ENCODE assay signal across 27 mouse cellular contexts in the genomic region with DNA sequence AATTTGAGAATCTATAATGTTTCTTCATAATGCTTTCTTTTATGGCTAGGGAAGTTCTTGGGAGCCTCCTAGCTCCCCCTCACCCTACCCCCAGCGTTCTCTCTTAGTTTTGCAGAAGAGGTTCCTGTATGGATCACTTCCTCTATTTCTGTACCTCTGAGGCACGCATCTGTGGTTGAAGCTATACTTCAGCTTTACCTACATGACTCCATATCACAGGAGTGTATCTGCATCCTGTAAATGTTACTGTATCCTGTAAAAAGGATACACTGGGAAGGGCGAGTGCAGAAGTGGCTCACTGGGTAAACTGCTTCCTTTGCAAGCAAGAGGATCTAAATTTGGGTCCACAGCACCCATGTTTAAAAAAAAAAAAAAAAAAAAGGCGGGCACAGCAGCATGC. TPM values are rescaled to one million over a fixed set of nuclear protein-coding genes. Genes with fewer than 3 reads are reported as not detected.
DNase-seq lines count a peak whose midpoint lies in the region; ATAC-seq and TF ChIP-seq lines count a peak whose summit lies in the region.
"Had no signal": no experiment of that assay in that cellular context is flagged by ENCODE, and none has a peak within 500 bp of the region (broad histone marks: within the 10 kb centered on the region; RNA-seq: fewer than 3 reads in every experiment).

No protein-coding gene starts in this region.

- H3K4me2 ChIP-seq in lung, postnatal 0 days (replicated peaks; ENCODE audit: low read depth, low read length): no peak overlapping the region
- H3K4me2 ChIP-seq in hindbrain, embryonic 11.5 days (replicated peaks; ENCODE audit: low read depth, low read length): no peak overlapping the region
- H3K4me2 ChIP-seq in intestine, embryonic 16.5 days (ENCODE audit: low read depth, low read length): no peak overlapping the region
- H3K4me2 ChIP-seq: embryonic facial prominence, embryonic 12.5 days; forebrain, embryonic 12.5 days; heart, embryonic 11.5 days; hindbrain, embryonic 14.5 days; neural tube, embryonic 12.5 days had no signal

- H3K4me1 ChIP-seq in lung, postnatal 0 days (ENCODE audit: insufficient read depth, low read depth, low read length): no peaks in the 10 kb centered on the region
- no peaks in the 10 kb centered on the region for H3K4me1 ChIP-seq in MEL (ENCODE audit: control insufficient read depth in 1 of 2, insufficient read depth in 2 of 2, low read length in 2 of 2)
- H3K4me1 ChIP-seq in hindbrain, embryonic 11.5 days (replicated peaks; ENCODE audit: control insufficient read depth, insufficient read depth, low read length): no peaks in the 10 kb centered on the region
- H3K4me1 ChIP-seq in intestine, embryonic 16.5 days (ENCODE audit: control insufficient read depth, insufficient read depth, low read length): peaks cover 3% of the 10 kb centered on the region
- H3K4me1 ChIP-seq: neural tube, embryonic 12.5 days had no signal

- no peak overlapping the region for H3K27ac ChIP-seq in lung, postnatal 0 days (ENCODE audit: low read length)
- no peak overlapping the region for H3K27ac ChIP-seq in MEL (ENCODE audit: control insufficient read depth, low read depth, low read length)
- no peak overlapping the region for H3K27ac ChIP-seq in hindbrain, embryonic 11.5 days (ENCODE audit: low read depth, low read length)
- no peak overlapping the region for H3K27ac ChIP-seq in intestine, embryonic 16.5 days (ENCODE audit: low read length)
- H3K27ac ChIP-seq: embryonic facial prominence, embryonic 12.5 days; forebrain, embryonic 12.5 days; hindbrain, embryonic 14.5 days; kidney, postnatal 0 days; limb, embryonic 10.5 days; neural tube, embryonic 12.5 days had no signal

- WGBS in lung, postnatal 0 days: 54% methylated on average over 4 of the region's 4 CpGs
- WGBS in hindbrain, embryonic 11.5 days: 75% methylated on average over 4 of the region's 4 CpGs
- 75% methylated on average over 4 of the region's 4 CpGs for WGBS in intestine, embryonic 16.5 days

- TF ChIP-seq RAD21 in MEL (IDR thresholded peaks at IDR 0.05; ENCODE audit: low read depth, low read length): no peak

- TF ChIP-seq CTCF in lung, postnatal 0 days (IDR thresholded peaks at IDR 0.05): no peak
- no peak for TF ChIP-seq CTCF in MEL (IDR thresholded peaks at IDR 0.05 in 2 of 3, conservative IDR thresholded peaks at IDR 0.05 in 1 of 3; ENCODE audit: control insufficient read depth in 1 of 3, insufficient read depth in 1 of 3, low read depth in 2 of 3, low read length in 3 of 3, poor library complexity in 1 of 3, severe bottlenecking in 1 of 3)

- H3K79me2 ChIP-seq in MEL (ENCODE audit: control insufficient read depth, insufficient read depth, low read length, poor library complexity): no peaks in the 10 kb centered on the region

- H3K4me3 ChIP-seq in lung, postnatal 0 days (ENCODE audit: low read depth, low read length): no peak overlapping the region
- H3K4me3 ChIP-seq in MEL (ENCODE audit: control insufficient read depth in 1 of 2, insufficient read depth in 1 of 2, low read depth in 2 of 2, low read length in 2 of 2): no peak overlapping the region
- H3K4me3 ChIP-seq in hindbrain, embryonic 11.5 days (ENCODE audit: low read depth, low read length): no peak overlapping the region
- no peak overlapping the region for H3K4me3 ChIP-seq in intestine, embryonic 16.5 days (ENCODE audit: low read length)
- H3K4me3 ChIP-seq: embryonic facial prominence, embryonic 12.5 days; forebrain, embryonic 12.5 days; limb, embryonic 10.5 days; neural tube, embryonic 12.5 days had no signal

- ATAC-seq in lung, postnatal 0 days: no peak
- ATAC-seq in megakaryocyte, adult 5-6 weeks (ENCODE audit: poor library complexity, severe bottlenecking): peak; percentile 97
- ATAC-seq in hindbrain, embryonic 11.5 days (ENCODE audit: low FRiP score): no peak
- ATAC-seq in intestine, embryonic 16.5 days: no peak
- ATAC-seq: inflammation-experienced regulatory T-cells, adult 6 months; liver, postnatal 0 days; Patski had no signal

- peak; percentile 7 for DNase-seq in lung, postnatal 0 days (ENCODE audit: low spot score)
- DNase-seq in lung, postnatal 10 days: no peak
- DNase-seq in MEL (ENCODE audit: low read depth, low spot score): peak; percentile 55
- no peak for DNase-seq in hindbrain, embryonic 11.5 days (ENCODE audit: low spot score)
- no peak for DNase-seq in thymus, adult 18-20 months
- DNase-seq: adrenal gland, postnatal 36 days; cerebellum, adult 11 months; cerebellum, postnatal 14 days; kidney, adult 2 months; liver; liver, postnatal 0 days; lung, postnatal 14 days; midbrain, embryonic 14.5 days; right cerebral cortex, postnatal 4 days; thymus, postnatal 25 days had no signal

- H3K36me3 ChIP-seq in lung, postnatal 0 days (ENCODE audit: insufficient read depth, low read length): no peaks in the 10 kb centered on the region
- H3K36me3 ChIP-seq in MEL (ENCODE audit: control insufficient read depth in 1 of 2, insufficient read depth in 2 of 2, low read length in 2 of 2): no peaks in the 10 kb centered on the region
- no peaks in the 10 kb centered on the region for H3K36me3 ChIP-seq in hindbrain, embryonic 11.5 days (ENCODE audit: control insufficient read depth, insufficient read depth, low read length)
- H3K36me3 ChIP-seq in intestine, embryonic 16.5 days (ENCODE audit: control insufficient read depth, insufficient read depth, low read length): no peaks in the 10 kb centered on the region
- H3K36me3 ChIP-seq: embryonic facial prominence, embryonic 12.5 days; forebrain, embryonic 12.5 days; limb, embryonic 10.5 days; neural tube, embryonic 12.5 days had no signal

- no peak for TF ChIP-seq EP300 in lung, postnatal 0 days (IDR thresholded peaks at IDR 0.05)
- no peak for TF ChIP-seq EP300 in MEL (IDR thresholded peaks at IDR 0.05; ENCODE audit: low read depth in 1 of 2, low read length in 2 of 2)

- no peaks in the 10 kb centered on the region for H3K27me3 ChIP-seq in lung, postnatal 0 days (replicated peaks; ENCODE audit: insufficient read depth, low read length)
- no peaks in the 10 kb centered on the region for H3K27me3 ChIP-seq in MEL (ENCODE audit: control insufficient read depth in 1 of 2, insufficient read depth in 2 of 2, low read length in 2 of 2)
- no peaks in the 10 kb centered on the region for H3K27me3 ChIP-seq in hindbrain, embryonic 11.5 days (ENCODE audit: control insufficient read depth, insufficient read depth, low read length)
- no peaks in the 10 kb centered on the region for H3K27me3 ChIP-seq in intestine, embryonic 16.5 days (replicated peaks; ENCODE audit: control insufficient read depth, insufficient read depth, low read length)
- H3K27me3 ChIP-seq: embryonic facial prominence, embryonic 12.5 days; forebrain, embryonic 12.5 days; neural tube, embryonic 12.5 days had no signal

- TF ChIP-seq POLR2A in MEL (IDR thresholded peaks at IDR 0.05; ENCODE audit: control insufficient read depth in 1 of 2, insufficient read depth in 1 of 2, low read depth in 1 of 2, low read length in 2 of 2, poor library complexity in 1 of 2): no peak

- no peaks in the 10 kb centered on the region for H3K9me3 ChIP-seq in lung, postnatal 0 days (ENCODE audit: low read length)
- no peaks in the 10 kb centered on the region for H3K9me3 ChIP-seq in MEL (replicated peaks; ENCODE audit: insufficient read depth, low read length)
- no peaks in the 10 kb centered on the region for H3K9me3 ChIP-seq in hindbrain, embryonic 11.5 days (ENCODE audit: control insufficient read depth, low read length)
- H3K9me3 ChIP-seq in intestine, embryonic 16.5 days (ENCODE audit: control insufficient read depth, low read length): no peaks in the 10 kb centered on the region; the same call in 1 of the 2 replicates
- H3K9me3 ChIP-seq: embryonic facial prominence, embryonic 12.5 days; forebrain, embryonic 12.5 days; limb, embryonic 10.5 days; neural tube, embryonic 12.5 days had no signal

- no peak overlapping the region for H3K9ac ChIP-seq in lung, postnatal 0 days (replicated peaks; ENCODE audit: low read depth)
- H3K9ac ChIP-seq in MEL (ENCODE audit: control insufficient read depth, low read depth, low read length, poor library complexity, severe bottlenecking): no peak overlapping the region
- no peak overlapping the region for H3K9ac ChIP-seq in hindbrain, embryonic 11.5 days (ENCODE audit: low read depth, low read length)
- H3K9ac ChIP-seq in intestine, embryonic 16.5 days (ENCODE audit: low read depth, low read length): no peak overlapping the region
- H3K9ac ChIP-seq: embryonic facial prominence, embryonic 12.5 days; forebrain, embryonic 12.5 days; hindbrain, embryonic 14.5 days; liver, postnatal 0 days; neural tube, embryonic 12.5 days had no signal

TF ChIP-seq in MEL, 35 proteins besides CTCF, POLR2A, EP300 and RAD21:
- TF ChIP-seq HCFC1 (IDR thresholded peaks at IDR 0.05; ENCODE audit: low read depth, low read length): no peak

RNA-seq across cellular contexts. Expression of a gene that starts 5.5 kb away (rescaled TPM):
- 0.29 and 0.33 TPM in 2 replicates for polyA plus RNA-seq in lung, postnatal 0 days (2015; fragmentation: Nextera tagmentation; extraction: Ambion mirVana)
- 0.07 TPM in 1 of 2 replicates, not detected in the other for total RNA-seq in MEL (2012; rRNA removed)
- under 1 TPM in 1 of 2 experiments, not detected in 1; 0.10 TPM for polyA plus RNA-seq in MEL (2012; ENCODE audit: insufficient read depth in 1 of 2, insufficient read length in 2 of 2, low read depth in 1 of 2, low replicate concordance in 2 of 2, missing spikeins in 1 of 2)
- 2.3 and 5.2 TPM in 2 replicates for total RNA-seq in megakaryocyte, adult 5-6 weeks (2015)
- total RNA-seq in megakaryocyte, adult 5-6 weeks (2017): 3.6 and 3.7 TPM in 2 replicates
- 4.6 and 5.9 TPM in 2 replicates for polyA plus RNA-seq in hindbrain, embryonic 11.5 days (2014; fragmentation: Nextera tagmentation; extraction: Ambion mirVana)
- polyA plus RNA-seq in intestine, embryonic 16.5 days (2015; fragmentation: Nextera tagmentation; extraction: Ambion mirVana): 0.40 and 0.43 TPM in 2 replicates
- total RNA-seq: megakaryocyte-erythroid progenitor cell, adult 5-6 weeks had no signal
- polyA plus RNA-seq: inflammation-experienced regulatory T-cells, adult 6 months; Patski had no signal

RNA-seq across cellular contexts. Expression of a gene that starts 30.7 kb away (rescaled TPM):
- polyA plus RNA-seq in lung, postnatal 0 days (2015; fragmentation: Nextera tagmentation; extraction: Ambion mirVana): 24.2 and 25.2 TPM in 2 replicates
- 30.7 and 30.8 TPM in 2 replicates for total RNA-seq in MEL (2012; rRNA removed)
- polyA plus RNA-seq in MEL (2012; ENCODE audit: insufficient read depth in 1 of 2, insufficient read length in 2 of 2, low read depth in 1 of 2, low replicate concordance in 2 of 2, missing spikeins in 1 of 2): 10 to 100 TPM; 24.5 to 32.0 TPM
- total RNA-seq in megakaryocyte, adult 5-6 weeks (2015): 16.2 and 20.7 TPM in 2 replicates
- total RNA-seq in megakaryocyte, adult 5-6 weeks (2017): 40.8 and 42.4 TPM in 2 replicates
- 50.2 and 54.3 TPM in 2 replicates for polyA plus RNA-seq in hindbrain, embryonic 11.5 days (2014; fragmentation: Nextera tagmentation; extraction: Ambion mirVana)
- polyA plus RNA-seq in intestine, embryonic 16.5 days (2015; fragmentation: Nextera tagmentation; extraction: Ambion mirVana): 20.3 and 22.4 TPM in 2 replicates

Comparison
In these comparisons a context has a peak if more than half of its experiments do, and no peak if none do; other contexts are left out.
1. DNase-seq: peak in lung, postnatal 0 days (single experiment) and MEL (single experiment); none in lung, postnatal 10 days (single experiment), hindbrain, embryonic 11.5 days (single experiment) and thymus, adult 18-20 months (0 of 2).